Mouse (Mus musculus) lung, embryonic 14.5 days (tissue): ENCODE measurements at regions not wholly inside any gene's neighbourhood (a gene's known extent, or its start where the extent isn't known, plus 50 kb on each side); places are given as distances from the start of the nearest gene placed in this dataset.
A peak's percentile ranks its signal among the peaks of the same experiment; 100 is the strongest.

Experiments used
- ATAC-seq: fragments of 200-750 bp; cut with Nextera tagmentation; 2 replicates; pipeline ENCODE4 v1.8.0; 2017; ENCODE audit warnings: mild to moderate bottlenecking, moderate TSS enrichment, moderate library complexity; ENCODE audit not compliant: insufficient read depth
- DNase-seq: peaks from one replicate; pipeline ENCODE4 v3.0.0-alpha.2; 2015
- H3K27ac ChIP-seq: fragments of 300-500 bp; sonication (generic); 2 replicates; pipeline ENCODE4 v1.5.1; 2014; ENCODE audit warnings: low read depth, mild to moderate bottlenecking, moderate library complexity
- H3K27me3 ChIP-seq: fragments of 300-500 bp; sonication (generic); 2 replicates; pipeline ENCODE4 v1.6.1; 2014; ENCODE audit warnings: low read length, control low read depth; ENCODE audit not compliant: insufficient read depth
- H3K36me3 ChIP-seq: fragments of 300-500 bp; sonication (generic); 2 replicates; pipeline ENCODE4 v1.6.1; 2014; ENCODE audit warnings: control low read depth; ENCODE audit not compliant: insufficient read depth
- H3K4me1 ChIP-seq: fragments of 300-500 bp; sonication (generic); 2 replicates; pipeline ENCODE4 v1.6.1; 2014; ENCODE audit warnings: antibody characterized with exemption, control low read depth; ENCODE audit not compliant: insufficient read depth
- H3K4me2 ChIP-seq: fragments of 300-500 bp; sonication (generic); 2 replicates; pipeline ENCODE4 v1.6.1; 2014; ENCODE audit warnings: mild to moderate bottlenecking
- H3K4me3 ChIP-seq: fragments of 300-500 bp; sonication (generic); 2 replicates; pipeline ENCODE4 v1.5.1; 2014; ENCODE audit warnings: low read depth, low read length
- H3K9ac ChIP-seq: fragments of 300-500 bp; sonication (generic); 2 replicates; pipeline ENCODE4 v1.6.1; 2014
- H3K9me3 ChIP-seq: fragments of 300-500 bp; sonication (generic); 2 replicates; pipeline ENCODE4 v1.6.1; 2016; ENCODE audit warnings: low read depth, low read length, control low read depth
- CTCF ChIP-seq: IDR thresholded peaks from 2 replicates; pipeline ENCODE4 v1.5.1; 2016; ENCODE audit warnings: antibody characterized with exemption, low read depth
- WGBS: fragments of 180-500 bp; shearing (Covaris S2); extraction: QIAGEN DNeasy Blood & Tissue Kit; methylation state at CpG from one replicate; pipeline ENCODE4 v1.1.7; 2014; 5-methylcytosine and 5-hydroxymethylcytosine counted together

GRCm38 (mm10) chr7:68917137-68917875, 168.3 kb upstream of the Arrdc4 start:
- H3K27ac ChIP-seq: no peak overlapping the region
- peak; percentile 82 for DNase-seq
- ATAC-seq: peak; percentile 69

DNA sequence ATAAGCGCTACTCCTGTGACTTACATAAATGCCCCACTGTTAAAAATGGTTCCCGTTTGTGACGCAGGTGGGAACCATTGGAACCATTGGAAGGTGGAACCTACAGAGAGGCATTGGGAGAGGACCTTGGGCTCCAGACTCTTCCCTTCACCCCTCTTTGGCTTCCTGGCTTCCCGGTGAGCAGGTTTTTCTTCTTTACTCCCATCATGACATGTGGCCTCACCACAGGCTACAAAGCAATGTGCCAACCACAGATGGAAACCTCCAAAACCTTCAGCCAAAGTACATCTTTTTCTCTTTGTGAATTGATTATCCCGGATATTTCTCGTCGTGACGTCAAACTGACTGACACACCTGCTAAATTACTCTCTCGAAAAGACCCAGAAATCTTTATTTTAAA, 166.9 kb upstream of the Arrdc4 start:
- Histone ChIP-seq H3K36me3 (no peaks in the 10 kb centered on the region), H3K9me3 (no peaks in the 10 kb centered on the region), H3K27me3 (no peaks in the 10 kb centered on the region), H3K4me3 (no peak overlapping the region), H3K27ac (no peak overlapping the region), H3K9ac (no peak overlapping the region), H3K4me2 (no peak overlapping the region), H3K4me1 (peaks cover 11% of the 10 kb centered on the region; the same call in 1 of the 2 replicates)
- 82% methylated on average over 9 of the region's 9 CpGs for WGBS
- DNase-seq (no peak), ATAC-seq (no peak)
- no peak for TF ChIP-seq CTCF

More at GRCm38 (mm10) chr7:68917137-68917875, 168.3 kb upstream of the Arrdc4 start:
- TF ChIP-seq CTCF: no peak
- Histone ChIP-seq H3K4me3 (no peak overlapping the region), H3K36me3 (no peaks in the 10 kb centered on the region), H3K9ac (no peak overlapping the region), H3K4me1 (peaks cover 11% of the 10 kb centered on the region; the same call in 1 of the 2 replicates), H3K27me3 (no peaks in the 10 kb centered on the region), H3K9me3 (no peaks in the 10 kb centered on the region), H3K4me2 (peak overlapping the region; percentile 47)
- 12% methylated on average over 21 of the region's 21 CpGs for WGBS

DNA sequence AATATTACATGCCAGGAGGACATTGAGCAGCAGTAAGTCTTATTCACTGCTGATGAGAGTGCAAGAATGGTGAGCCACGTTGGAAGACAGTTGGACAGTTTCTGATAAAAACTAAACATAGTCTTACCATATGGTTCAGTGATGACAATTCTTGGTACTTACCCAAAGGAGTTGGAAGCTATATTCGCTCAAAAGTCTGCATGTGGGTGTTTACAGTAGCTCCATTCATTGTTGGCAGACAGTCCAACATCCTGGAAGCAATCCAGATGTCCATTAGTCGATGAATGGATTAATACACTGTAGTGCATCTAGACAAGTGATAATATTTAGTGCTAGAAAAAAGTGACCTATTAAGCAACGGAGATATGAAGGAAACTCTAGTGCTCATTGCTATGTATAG, 165.3 kb upstream of the Arrdc4 start:
- H3K4me2 ChIP-seq: no peak overlapping the region
- no peak overlapping the region for H3K27ac ChIP-seq
- H3K9me3 ChIP-seq: no peaks in the 10 kb centered on the region
- H3K4me3 ChIP-seq: no peak overlapping the region
- no peak for TF ChIP-seq CTCF
- no peaks in the 10 kb centered on the region for H3K27me3 ChIP-seq
- no peak overlapping the region for H3K9ac ChIP-seq
- peak; percentile 94 for DNase-seq
- H3K36me3 ChIP-seq: no peaks in the 10 kb centered on the region
- ATAC-seq: peak; percentile 90
- WGBS: 28% methylated on average over 4 of the region's 4 CpGs
- H3K4me1 ChIP-seq: peaks cover 11% of the 10 kb centered on the region; the same call in 1 of the 2 replicates

- Histone ChIP-seq H3K27ac (no peak overlapping the region), H3K4me1 (peaks cover 8% of the 10 kb centered on the region; the same call in 1 of the 2 replicates), H3K27me3 (no peaks in the 10 kb centered on the region), H3K36me3 (no peaks in the 10 kb centered on the region), H3K4me3 (no peak overlapping the region), H3K9ac (no peak overlapping the region), H3K9me3 (no peaks in the 10 kb centered on the region), H3K4me2 (no peak overlapping the region)
- ATAC-seq (no peak), DNase-seq (no peak)
- TF ChIP-seq CTCF: no peak
- WGBS: 73% methylated on average over 6 of the region's 6 CpGs
Measured at GRCm38 (mm10) chr7:68911989-68912655, 163.1 kb upstream of the Arrdc4 start.

DNA sequence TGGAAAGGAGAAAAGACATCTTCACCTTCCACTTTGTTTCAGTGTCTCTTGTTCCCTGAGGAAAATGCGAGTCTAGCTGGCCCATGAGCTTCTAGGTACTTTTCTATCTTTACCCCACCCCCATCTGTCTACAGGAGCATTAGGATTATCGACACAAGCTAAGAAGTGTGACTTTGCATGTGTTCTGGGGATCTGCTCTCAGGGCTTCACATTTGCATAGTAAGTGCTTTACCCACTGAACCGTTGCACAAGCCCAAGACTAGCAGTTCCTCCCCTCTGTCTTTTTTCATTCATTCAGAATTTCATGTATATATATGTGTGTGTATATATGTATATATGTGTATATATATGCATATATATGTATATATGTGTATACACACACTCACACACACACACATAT, 162.5 kb upstream of the Arrdc4 start:
- Histone ChIP-seq H3K36me3 (no peaks in the 10 kb centered on the region), H3K27ac (no peak overlapping the region), H3K9me3 (no peaks in the 10 kb centered on the region), H3K27me3 (no peaks in the 10 kb centered on the region), H3K4me3 (no peak overlapping the region), H3K9ac (no peak overlapping the region), H3K4me2 (no peak overlapping the region), H3K4me1 (peaks cover 8% of the 10 kb centered on the region; the same call in 1 of the 2 replicates)
- TF ChIP-seq CTCF: no peak
- WGBS: 79% methylated on average over 3 of the region's 3 CpGs
- no peak for DNase-seq
- no peak for ATAC-seq

DNA sequence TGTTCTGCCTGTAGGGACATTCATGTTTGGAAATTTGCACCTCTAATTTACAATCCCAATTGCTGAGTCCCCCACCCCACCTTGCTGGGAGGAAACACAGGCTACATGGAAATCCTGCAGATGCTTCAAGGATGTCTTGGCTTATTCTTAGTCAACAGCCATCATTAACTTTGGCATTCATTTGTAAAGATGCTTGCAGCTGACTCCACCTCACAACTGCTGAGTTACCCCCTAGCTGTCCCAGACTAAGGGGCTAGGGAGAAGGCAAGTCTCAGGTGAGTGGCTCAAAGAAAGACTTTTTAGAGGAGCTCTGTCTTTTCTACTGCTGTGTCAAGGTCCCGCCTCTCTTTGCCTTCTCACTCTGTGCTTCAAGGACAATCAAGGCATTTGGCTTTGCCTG, 160.7 kb upstream of the Arrdc4 start:
- Histone ChIP-seq H3K27me3 (no peaks in the 10 kb centered on the region), H3K27ac (no peak overlapping the region), H3K4me3 (no peak overlapping the region), H3K36me3 (no peaks in the 10 kb centered on the region), H3K9me3 (no peaks in the 10 kb centered on the region), H3K4me1 (0 out of 2 replicates have a peak, but pooled peaks cover 3% of the 10 kb centered on the region), H3K4me2 (no peak overlapping the region), H3K9ac (no peak overlapping the region)
- no peak for TF ChIP-seq CTCF
- DNase-seq (no peak), ATAC-seq (no peak)
- WGBS: 94% methylated on average over 1 of the region's 1 CpGs

- H3K4me2 ChIP-seq: no peak overlapping the region
- H3K9me3 ChIP-seq: no peaks in the 10 kb centered on the region
- TF ChIP-seq CTCF: no peak
- ATAC-seq (no peak), DNase-seq (no peak)
- 39% methylated on average over 1 of the region's 1 CpGs for WGBS
- H3K4me3 ChIP-seq: no peak overlapping the region
- H3K9ac ChIP-seq: no peak overlapping the region
- no peaks in the 10 kb centered on the region for H3K4me1 ChIP-seq
- H3K27ac ChIP-seq: no peak overlapping the region
- no peaks in the 10 kb centered on the region for H3K27me3 ChIP-seq
- H3K36me3 ChIP-seq: no peaks in the 10 kb centered on the region
Measured at GRCm38 (mm10) chr7:68908401-68908834, 159.4 kb upstream of the Arrdc4 start.
